Mouse (Mus musculus) heart, postnatal 0 days (tissue): Measurements from ENCODE around the gene Tns3.

Experiments
- CTCF ChIP-seq: IDR thresholded peaks from 2 replicates; pipeline ENCODE4 v1.5.1; 2016; ENCODE audit warnings: antibody characterized with exemption, control low read depth, low read depth
- EP300 ChIP-seq: IDR thresholded peaks from 2 replicates; pipeline ENCODE4 v1.6.1; 2016; ENCODE audit warnings: antibody characterized with exemption, low read depth

- TF ChIP-seq CTCF (no peak), EP300 (no peak)
Measured at GRCm38 (mm10) chr11:8634728-8635410, 29.5 kb downstream of the Tns3 start.
